Mouse (Mus musculus): ENCODE data around the gene Gpc1.

DNA sequence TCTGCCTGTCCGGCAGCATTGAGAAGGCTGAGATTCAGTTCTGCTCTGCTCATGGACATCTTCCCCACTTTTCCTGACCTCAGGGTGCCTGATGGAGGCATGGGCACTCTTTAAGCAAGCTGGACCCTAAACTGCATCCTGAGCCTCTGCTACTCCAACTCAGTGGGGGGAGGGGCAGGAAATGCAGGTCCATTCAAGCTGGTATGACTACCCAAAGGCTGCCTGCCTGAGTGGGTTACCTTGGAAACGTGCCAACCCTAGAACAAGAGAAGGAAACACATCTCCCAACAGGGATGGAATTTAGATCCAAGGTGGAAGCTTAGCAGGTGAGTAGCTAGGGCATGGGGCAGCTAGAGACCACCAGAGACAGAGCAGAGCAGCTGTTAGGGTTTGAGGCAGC, 34.7 kb downstream of the Gpc1 start:
- TF ChIP-seq USF1 (IDR thresholded peaks at IDR 0.05; ENCODE audit: low read depth, low read length) (no peak), POLR2A (IDR thresholded peaks at IDR 0.05; ENCODE audit: low read depth, low read length) (no peak), RCOR1 (conservative IDR thresholded peaks at IDR 0.05; ENCODE audit: low read depth, low read length) (no peak)

All from CH12.LX (cell line).